Mouse (Mus musculus): ENCODE data around the gene Mslnl.

Mslnl gene

DNA sequence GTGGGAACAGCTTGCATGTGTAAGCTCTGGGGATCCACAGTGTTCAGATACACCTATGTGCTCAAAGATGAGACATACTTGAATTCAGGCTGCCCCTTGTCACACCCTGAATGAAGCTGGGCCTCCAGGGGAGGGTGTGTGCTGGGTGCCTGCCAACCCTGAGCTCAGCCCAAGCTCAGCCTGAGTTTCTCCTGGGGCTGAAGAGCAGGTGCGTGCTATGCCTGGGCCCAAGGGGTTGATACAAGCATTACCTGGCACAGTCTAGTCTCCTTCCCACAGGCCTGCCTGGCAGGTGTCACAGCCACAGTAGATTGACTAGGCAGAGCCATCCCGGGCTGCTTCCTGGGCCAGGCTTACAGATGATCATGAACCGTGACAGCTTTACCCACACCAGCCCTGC lies at the start of gene Mslnl:
Gene Mslnl, plus strand, starts transcription at position 298 of the 400 bp plus-strand sequence.
- no peaks in the 10 kb centered on the region for H3K27me3 ChIP-seq (ENCODE audit: control insufficient read depth, insufficient read depth, low read length, poor library complexity, severe bottlenecking)

DNA sequence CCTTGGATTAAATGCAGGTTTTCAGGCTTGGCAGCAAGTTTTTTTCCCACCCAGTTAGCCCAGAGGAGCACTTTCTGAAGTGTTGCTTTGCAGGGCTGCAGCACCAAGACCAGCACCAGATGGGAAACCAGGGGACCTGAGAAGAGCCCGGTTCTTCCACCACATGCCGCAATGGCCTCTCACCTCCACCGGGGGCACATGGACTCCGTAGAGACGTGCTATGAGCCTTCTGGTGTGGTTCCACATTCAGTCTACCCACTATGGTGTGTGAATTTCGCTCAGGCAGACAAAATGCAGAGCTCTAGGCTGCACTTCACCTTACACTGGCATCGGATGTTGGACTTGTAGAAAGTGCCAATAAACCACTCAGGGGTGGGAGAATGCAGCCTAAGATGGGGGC lies 49.5 kb upstream of the Mslnl start:
- DNase-seq (ENCODE audit: low read depth, low spot score) = peak; percentile 36
- H3K27me3 ChIP-seq (ENCODE audit: control insufficient read depth, insufficient read depth, low read length, poor library complexity, severe bottlenecking) = no peaks in the 10 kb centered on the region
- H3K36me3 ChIP-seq (ENCODE audit: control insufficient read depth, insufficient read depth, low read length, poor library complexity, severe bottlenecking) = no peaks in the 10 kb centered on the region

More for the DNA sequence above, at the start of gene Mslnl:
- no peaks in the 10 kb centered on the region for H3K36me3 ChIP-seq (ENCODE audit: control insufficient read depth, insufficient read depth, low read length, poor library complexity, severe bottlenecking)
- DNase-seq (ENCODE audit: low read depth, low spot score) = no peak

DNA sequence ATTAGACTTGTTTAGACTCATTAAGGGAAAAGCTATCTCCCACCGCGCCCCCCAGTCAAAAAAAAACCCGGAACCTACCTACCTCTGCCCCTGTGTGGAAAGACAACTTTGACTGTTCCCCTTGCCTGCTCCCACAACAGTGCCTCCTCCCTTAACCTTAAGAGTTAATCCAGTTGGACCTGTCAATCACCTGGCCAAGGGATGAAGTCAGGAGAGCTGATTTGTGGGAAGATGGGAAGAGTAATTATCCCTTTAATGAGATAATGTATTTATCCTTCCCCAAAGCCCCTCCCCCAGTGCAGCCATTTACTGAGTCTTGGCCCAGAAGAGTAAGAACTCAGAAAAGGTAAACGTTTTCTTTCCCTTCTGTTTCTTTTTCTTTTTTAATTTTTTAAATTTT lies 46.9 kb upstream of the Mslnl start:
- H3K36me3 ChIP-seq (ENCODE audit: control insufficient read depth, insufficient read depth, low read length, poor library complexity, severe bottlenecking) = no peaks in the 10 kb centered on the region
- DNase-seq (ENCODE audit: low read depth, low spot score) = no peak
- no peaks in the 10 kb centered on the region for H3K27me3 ChIP-seq (ENCODE audit: control insufficient read depth, insufficient read depth, low read length, poor library complexity, severe bottlenecking)

DNA sequence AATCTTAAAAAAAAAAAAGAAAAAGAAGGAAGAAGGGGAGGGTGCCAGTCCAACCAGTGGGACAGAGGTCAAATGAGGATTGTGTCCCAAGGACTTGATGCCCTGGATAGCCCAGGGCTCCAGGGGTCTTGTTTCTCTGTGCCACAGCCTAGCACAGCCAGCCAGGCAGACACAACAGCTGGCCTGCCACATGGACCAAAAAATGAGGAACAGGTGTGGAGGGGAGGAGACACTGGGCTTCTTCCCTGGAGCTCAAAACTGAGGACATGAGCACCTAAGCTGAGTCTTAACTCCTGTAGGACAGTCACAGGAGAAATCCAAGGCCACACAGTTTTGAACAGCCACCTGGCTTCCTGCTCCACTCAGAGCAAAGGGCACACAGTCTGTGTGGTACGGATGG lies 39.6 kb upstream of the Mslnl start:
- no peaks in the 10 kb centered on the region for H3K27me3 ChIP-seq (ENCODE audit: control insufficient read depth, insufficient read depth, low read length, poor library complexity, severe bottlenecking)
- no peak for DNase-seq (ENCODE audit: low read depth, low spot score)

DNA sequence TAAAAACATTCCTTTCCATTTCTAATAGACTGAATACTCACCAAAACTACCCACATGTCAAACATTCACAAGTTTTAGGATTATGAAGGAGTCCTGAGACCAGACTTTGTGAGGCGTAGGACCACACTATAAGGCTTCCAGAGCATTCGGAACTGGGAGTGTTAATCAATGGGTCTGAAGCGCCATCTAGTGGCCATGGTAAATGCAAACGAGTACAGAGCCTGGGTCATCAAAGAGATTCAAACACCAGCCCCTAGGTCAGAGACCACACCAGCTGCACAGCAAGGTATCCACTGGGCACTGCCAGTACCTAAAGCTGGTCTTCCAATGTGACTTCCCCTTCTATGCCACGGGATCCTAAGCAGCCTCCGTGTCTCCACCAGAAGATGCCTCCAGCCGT lies 37.4 kb upstream of the Mslnl start:
- Histone ChIP-seq H3K27me3 (ENCODE audit: control insufficient read depth, insufficient read depth, low read length, poor library complexity, severe bottlenecking) (no peaks in the 10 kb centered on the region), H3K36me3 (ENCODE audit: control insufficient read depth, insufficient read depth, low read length, poor library complexity, severe bottlenecking) (no peaks in the 10 kb centered on the region)
- peak; percentile 85 for DNase-seq (ENCODE audit: low read depth, low spot score)

More for the DNA sequence above, 39.6 kb upstream of the Mslnl start:
- no peaks in the 10 kb centered on the region for H3K36me3 ChIP-seq (ENCODE audit: control insufficient read depth, insufficient read depth, low read length, poor library complexity, severe bottlenecking)

DNA sequence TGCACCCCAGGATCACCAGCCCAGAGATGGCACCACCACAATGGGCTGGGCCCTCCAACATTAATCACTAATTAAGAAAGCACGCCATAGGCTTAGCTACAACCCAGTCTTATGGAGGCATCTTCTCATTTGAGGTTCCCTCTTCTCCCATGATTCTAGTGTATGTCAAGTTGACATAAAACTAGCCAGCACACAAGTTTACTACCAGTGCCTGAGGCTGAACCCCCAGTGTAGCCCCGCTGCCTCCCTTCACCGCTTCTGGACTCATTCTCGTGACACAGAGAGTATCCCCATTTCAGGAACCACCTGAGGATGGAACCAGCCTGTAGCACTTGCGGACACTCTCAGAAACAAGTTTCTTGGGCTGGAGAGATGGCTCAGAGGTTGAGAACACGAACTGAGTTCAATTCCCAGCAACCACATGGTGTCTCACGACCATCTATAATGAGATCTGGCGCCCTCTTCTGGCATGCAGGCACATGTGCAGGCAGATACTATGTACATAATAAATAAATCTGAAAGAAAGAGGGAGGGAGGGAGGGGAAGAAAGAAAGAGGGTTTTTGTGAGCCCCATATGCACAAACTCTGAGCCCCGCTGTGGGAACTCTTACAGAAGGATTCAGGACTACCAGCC lies 34.9 kb upstream of the Mslnl start:
- H3K36me3 ChIP-seq (ENCODE audit: control insufficient read depth, insufficient read depth, low read length, poor library complexity, severe bottlenecking) = no peaks in the 10 kb centered on the region
- peak; percentile 22 for DNase-seq (ENCODE audit: low read depth, low spot score)
- H3K27me3 ChIP-seq (ENCODE audit: control insufficient read depth, insufficient read depth, low read length, poor library complexity, severe bottlenecking) = no peaks in the 10 kb centered on the region

DNA sequence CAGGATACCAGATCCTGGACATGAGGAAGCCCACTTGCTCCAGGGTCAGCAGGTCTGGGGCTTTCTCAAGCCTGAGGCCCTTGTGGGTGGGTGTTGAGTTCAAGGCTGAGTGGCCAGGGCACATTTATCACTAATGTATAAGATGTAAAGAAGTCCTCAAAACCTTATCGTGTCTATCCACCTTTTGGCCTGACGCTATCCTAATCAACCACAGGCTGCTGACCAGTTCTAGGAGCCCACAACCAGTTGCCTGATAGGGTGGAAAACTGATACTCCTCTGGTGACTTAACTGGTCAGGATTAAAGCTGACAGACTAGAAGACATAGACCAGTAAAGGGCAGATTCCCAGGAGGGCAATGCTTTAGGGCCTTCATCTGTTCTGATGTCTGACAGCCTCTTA lies 25.8 kb upstream of the Mslnl start:
- no peaks in the 10 kb centered on the region for H3K36me3 ChIP-seq (ENCODE audit: control insufficient read depth, insufficient read depth, low read length, poor library complexity, severe bottlenecking)
- no peaks in the 10 kb centered on the region for H3K27me3 ChIP-seq (ENCODE audit: control insufficient read depth, insufficient read depth, low read length, poor library complexity, severe bottlenecking)
- DNase-seq (ENCODE audit: low read depth, low spot score) = no peak

DNA sequence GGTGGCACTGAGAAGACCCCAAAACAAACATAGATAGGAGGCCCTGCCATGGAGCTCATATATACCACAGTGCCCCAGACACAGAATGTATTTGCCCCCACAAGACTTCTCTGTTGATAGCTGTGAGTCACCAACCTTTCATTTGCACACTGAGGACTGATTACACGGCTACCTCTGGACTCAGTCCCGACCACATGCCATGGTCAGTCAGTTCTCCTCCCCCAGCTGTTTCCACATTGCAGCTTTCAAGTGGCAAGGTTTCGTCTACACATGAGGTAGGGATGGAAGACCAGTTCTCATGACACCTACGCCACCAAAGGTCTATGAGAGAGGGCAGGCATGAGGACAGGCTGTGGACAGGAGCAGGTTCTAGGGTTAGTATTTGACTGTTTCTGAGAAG lies 24.7 kb upstream of the Mslnl start:
- no peak for DNase-seq (ENCODE audit: low read depth, low spot score)
- Histone ChIP-seq H3K36me3 (ENCODE audit: control insufficient read depth, insufficient read depth, low read length, poor library complexity, severe bottlenecking) (no peaks in the 10 kb centered on the region), H3K27me3 (ENCODE audit: control insufficient read depth, insufficient read depth, low read length, poor library complexity, severe bottlenecking) (no peaks in the 10 kb centered on the region)

DNA sequence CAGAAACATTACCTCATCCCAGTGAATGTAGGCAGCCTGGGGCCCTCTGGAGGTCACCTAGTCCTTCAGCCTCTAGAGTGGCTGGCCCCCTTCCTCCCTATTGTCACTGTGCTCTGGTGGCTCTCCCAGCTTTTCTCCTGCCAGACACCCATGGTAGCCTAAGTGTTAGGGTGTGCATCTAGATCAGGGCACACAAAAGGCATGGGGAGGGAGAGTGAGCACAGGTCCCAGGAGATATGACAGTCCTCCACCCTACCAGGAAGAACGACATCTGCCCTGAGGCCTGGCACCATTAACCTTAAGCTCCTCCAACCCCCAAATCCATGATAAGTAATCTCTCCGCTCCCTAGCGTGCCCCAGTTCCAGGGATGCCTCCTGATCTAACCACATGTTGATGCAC lies 20.2 kb upstream of the Mslnl start:
- no peak for DNase-seq (ENCODE audit: low read depth, low spot score)
- Histone ChIP-seq H3K27me3 (ENCODE audit: control insufficient read depth, insufficient read depth, low read length, poor library complexity, severe bottlenecking) (no peaks in the 10 kb centered on the region), H3K36me3 (ENCODE audit: control insufficient read depth, insufficient read depth, low read length, poor library complexity, severe bottlenecking) (no peaks in the 10 kb centered on the region)

DNA sequence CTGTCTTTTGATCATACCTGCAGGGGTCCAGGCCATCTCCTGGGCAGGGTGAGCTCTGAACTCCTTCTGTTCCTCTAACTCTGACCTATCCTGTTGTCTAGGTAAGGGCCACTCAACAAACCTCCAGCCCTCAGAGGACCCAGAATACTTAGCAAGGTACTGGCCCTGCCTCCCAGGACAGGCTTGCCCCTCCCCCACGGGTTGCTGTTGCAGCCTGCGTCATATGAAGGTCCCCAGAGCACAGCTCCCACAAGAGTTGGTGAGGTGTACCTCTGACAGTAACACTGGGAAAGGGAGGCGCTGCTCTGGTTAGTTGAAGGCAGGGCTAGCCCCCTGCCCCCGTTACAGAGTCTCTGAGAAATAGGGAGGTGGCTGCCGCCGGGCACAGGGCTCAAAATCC lies 19.7 kb upstream of the Mslnl start:
- no peaks in the 10 kb centered on the region for H3K27me3 ChIP-seq (ENCODE audit: control insufficient read depth, insufficient read depth, low read length, poor library complexity, severe bottlenecking)
- DNase-seq (ENCODE audit: low read depth, low spot score) = no peak
- H3K36me3 ChIP-seq (ENCODE audit: control insufficient read depth, insufficient read depth, low read length, poor library complexity, severe bottlenecking) = no peaks in the 10 kb centered on the region

DNA sequence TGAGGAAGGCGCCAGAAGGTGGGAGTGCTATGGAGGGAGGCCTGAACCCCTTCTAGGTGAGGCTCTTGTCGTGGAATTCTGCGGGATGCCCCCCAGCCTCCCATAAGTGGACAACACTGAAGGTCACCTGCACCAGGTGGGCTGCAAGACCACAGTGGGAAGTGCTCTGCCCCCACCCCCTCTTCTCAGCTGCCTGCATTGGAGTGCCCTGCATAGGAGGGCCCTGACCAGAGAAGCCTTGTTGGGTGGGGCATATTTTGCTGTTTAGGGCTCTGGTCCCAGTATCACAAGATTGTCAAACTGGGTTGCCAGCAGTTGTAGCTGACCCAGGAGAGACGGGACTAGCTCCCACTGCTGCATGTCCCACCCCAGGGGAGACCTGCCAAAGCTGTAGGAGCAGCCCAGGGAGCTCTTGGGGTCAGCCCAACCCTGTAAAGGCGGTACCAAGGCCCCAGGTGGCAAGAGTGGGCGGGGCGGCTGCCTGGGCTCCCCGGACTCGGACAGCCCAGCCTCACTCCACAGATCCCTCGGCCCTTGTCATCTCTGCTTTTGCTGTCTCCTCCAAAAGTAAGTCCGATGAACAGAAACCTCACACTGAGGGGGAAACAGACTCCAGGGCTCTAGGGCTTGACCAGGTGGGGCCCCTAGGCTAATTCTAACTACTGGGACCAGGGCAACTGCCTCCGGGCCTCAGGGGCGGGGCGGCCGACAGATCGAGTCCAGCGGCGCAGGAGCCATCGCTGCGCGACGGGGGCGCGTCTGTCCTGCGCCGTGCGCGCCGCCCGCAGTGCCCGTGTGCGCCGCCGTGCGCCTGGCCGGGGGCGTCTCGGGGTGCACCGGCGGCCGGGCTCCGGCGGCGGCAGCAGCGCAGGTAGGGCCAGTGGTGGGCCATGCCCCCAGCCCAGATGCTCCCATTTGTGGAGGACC lies 18.9 kb upstream of the Mslnl start, which contains the start of gene Gng13:
Gene Gng13, plus strand, starts transcription at position 461 of the 927 bp plus-strand sequence.
- no peak for DNase-seq (ENCODE audit: low read depth, low spot score)
- Histone ChIP-seq H3K27me3 (ENCODE audit: control insufficient read depth, insufficient read depth, low read length, poor library complexity, severe bottlenecking) (no peaks in the 10 kb centered on the region), H3K36me3 (ENCODE audit: control insufficient read depth, insufficient read depth, low read length, poor library complexity, severe bottlenecking) (no peaks in the 10 kb centered on the region)

DNA sequence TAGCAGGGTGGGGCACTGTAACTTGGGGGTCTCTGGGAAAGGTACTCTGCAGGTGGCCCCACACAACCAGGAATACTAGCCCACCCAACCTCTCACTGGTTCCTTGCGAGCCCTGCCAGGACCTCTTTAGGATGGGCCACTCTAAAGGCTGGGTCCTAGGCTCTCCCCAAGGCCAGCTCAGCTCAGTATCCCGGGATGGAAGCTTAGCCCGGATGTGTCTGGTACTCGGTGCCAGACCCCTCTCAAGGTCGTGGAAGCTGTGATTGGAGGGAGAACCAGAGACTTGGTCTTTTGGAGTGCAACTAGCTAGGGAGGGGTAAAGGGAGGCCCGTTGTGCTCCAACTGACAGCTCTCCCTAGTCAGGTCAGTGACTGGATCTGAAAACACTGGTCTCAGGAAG lies 18.2 kb upstream of the Mslnl start:
- DNase-seq (ENCODE audit: low read depth, low spot score) = no peak
- H3K27me3 ChIP-seq (ENCODE audit: control insufficient read depth, insufficient read depth, low read length, poor library complexity, severe bottlenecking) = no peaks in the 10 kb centered on the region
- H3K36me3 ChIP-seq (ENCODE audit: control insufficient read depth, insufficient read depth, low read length, poor library complexity, severe bottlenecking) = no peaks in the 10 kb centered on the region

DNA sequence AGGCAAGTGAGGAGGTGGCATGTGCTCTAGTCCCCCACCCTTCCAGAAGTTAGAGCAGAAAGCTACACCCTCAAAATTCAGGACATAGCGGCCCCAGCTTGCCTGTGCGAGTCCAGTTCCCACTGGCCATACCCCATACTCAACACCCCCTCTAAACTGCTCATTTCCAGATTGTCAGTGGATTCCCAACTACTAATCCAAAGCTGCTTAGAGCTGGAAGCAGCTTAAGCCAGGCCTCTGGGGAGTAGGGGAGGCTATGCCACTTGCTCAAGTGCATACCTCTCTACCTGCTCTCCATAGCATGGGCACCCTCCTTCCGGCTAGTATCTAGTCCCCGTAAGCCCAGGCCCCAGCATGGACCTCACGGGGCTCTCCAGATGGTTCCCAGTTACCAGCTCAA lies 14.4 kb upstream of the Mslnl start:
- no peaks in the 10 kb centered on the region for H3K27me3 ChIP-seq (ENCODE audit: control insufficient read depth, insufficient read depth, low read length, poor library complexity, severe bottlenecking)
- no peaks in the 10 kb centered on the region for H3K36me3 ChIP-seq (ENCODE audit: control insufficient read depth, insufficient read depth, low read length, poor library complexity, severe bottlenecking)
- no peak for DNase-seq (ENCODE audit: low read depth, low spot score)

DNA sequence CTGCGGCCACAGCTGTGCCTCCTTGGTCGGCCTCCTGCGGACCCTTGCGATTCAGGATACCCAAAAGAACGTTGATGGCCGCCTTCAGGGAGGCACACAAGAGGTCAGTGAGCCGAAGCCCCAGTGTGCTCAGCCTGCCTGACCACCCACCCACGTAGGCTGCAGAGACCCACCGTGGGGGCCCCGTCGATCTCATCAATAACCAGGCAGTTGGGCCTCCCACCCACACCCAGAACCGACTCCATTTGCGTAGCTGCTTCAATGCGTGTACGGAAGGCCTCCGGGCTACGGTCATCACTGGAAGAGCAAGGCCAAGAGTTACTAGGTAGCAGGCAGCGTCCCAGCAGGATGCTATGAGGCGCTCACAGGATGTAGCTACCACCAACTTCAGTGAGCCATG lies 12.4 kb upstream of the Mslnl start:
- H3K27me3 ChIP-seq (ENCODE audit: control insufficient read depth, insufficient read depth, low read length, poor library complexity, severe bottlenecking) = no peaks in the 10 kb centered on the region
- DNase-seq (ENCODE audit: low read depth, low spot score) = no peak
- H3K36me3 ChIP-seq (ENCODE audit: control insufficient read depth, insufficient read depth, low read length, poor library complexity, severe bottlenecking) = no peaks in the 10 kb centered on the region

DNA sequence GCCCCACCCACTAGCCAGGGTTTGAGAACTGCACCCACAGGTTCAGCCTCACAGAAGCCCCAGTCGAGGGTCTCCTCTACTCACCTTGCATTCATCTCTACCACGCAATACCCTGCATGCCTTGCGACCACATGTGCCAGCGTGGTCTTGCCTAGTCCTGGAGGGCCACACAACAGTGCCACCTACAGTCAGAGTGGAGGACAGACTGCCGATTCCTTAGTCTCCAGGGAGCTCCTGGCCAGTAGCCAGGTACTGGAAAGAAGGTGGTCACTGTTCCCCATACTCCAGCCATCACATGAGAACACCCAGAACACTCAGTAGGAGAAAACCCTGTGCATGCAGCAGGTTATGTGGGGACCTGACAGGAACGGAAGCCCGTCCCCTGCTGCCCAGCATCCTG lies 11.9 kb upstream of the Mslnl start:
- H3K36me3 ChIP-seq (ENCODE audit: control insufficient read depth, insufficient read depth, low read length, poor library complexity, severe bottlenecking) = no peaks in the 10 kb centered on the region
- H3K27me3 ChIP-seq (ENCODE audit: control insufficient read depth, insufficient read depth, low read length, poor library complexity, severe bottlenecking) = no peaks in the 10 kb centered on the region
- DNase-seq (ENCODE audit: low read depth, low spot score) = no peak

Measured in splenic B cell, adult 2 months (primary cell).